Mouse (Mus musculus) kidney, embryonic 15.5 days (tissue): ENCODE results near the gene Astn1. TPM values are rescaled to one million over a fixed set of nuclear protein-coding genes. Genes with fewer than 3 reads are reported as not detected.
A peak's percentile ranks its signal among the peaks of the same experiment; 100 is the strongest.

Source experiments
- ATAC-seq: fragments of 200-750 bp; cut with Nextera tagmentation; replicated peaks from 2 replicates; pipeline ENCODE4 v1.8.0; 2017; ENCODE audit warnings: moderate TSS enrichment; ENCODE audit not compliant: low FRiP score
- H3K27ac ChIP-seq: fragments of 300-500 bp; sonication (generic); 2 replicates; pipeline ENCODE4 v1.5.1; 2015; ENCODE audit warnings: mild to moderate bottlenecking, inconsistent platforms
- H3K27me3 ChIP-seq: fragments of 300-500 bp; sonication (generic); 2 replicates; pipeline ENCODE4 v1.6.1; 2015; ENCODE audit warnings: inconsistent platforms
- H3K36me3 ChIP-seq: fragments of 300-500 bp; sonication (generic); 2 replicates; pipeline ENCODE4 v1.6.1; 2015; ENCODE audit warnings: inconsistent platforms
- H3K4me1 ChIP-seq: fragments of 300-500 bp; sonication (generic); 2 replicates; pipeline ENCODE4 v1.6.1; 2015; ENCODE audit warnings: inconsistent platforms
- H3K4me2 ChIP-seq: fragments of 300-500 bp; sonication (generic); 2 replicates; pipeline ENCODE4 v1.6.1; 2015; ENCODE audit warnings: moderate library complexity, mild to moderate bottlenecking, inconsistent platforms
- H3K4me3 ChIP-seq: fragments of 300-500 bp; sonication (generic); replicated peaks from 2 replicates; pipeline ENCODE4 v1.5.1; 2015; ENCODE audit warnings: mild to moderate bottlenecking, inconsistent platforms
- H3K9ac ChIP-seq: fragments of 300-500 bp; sonication (generic); 2 replicates; pipeline ENCODE4 v1.6.1; 2015; ENCODE audit warnings: mild to moderate bottlenecking, inconsistent platforms
- H3K9me3 ChIP-seq: fragments of 300-500 bp; sonication (generic); replicated peaks from 2 replicates; pipeline ENCODE4 v1.6.1; 2016; ENCODE audit warnings: inconsistent platforms
- WGBS: fragments of 180-500 bp; shearing (Covaris S2); methylation state at CpG from one replicate; pipeline ENCODE4 v1.1.7; 2015; ENCODE audit warnings: mixed read lengths; 5-methylcytosine and 5-hydroxymethylcytosine counted together
- polyA plus RNA-seq: library from polyadenylated mRNA; unstranded; fragments of >200 nt; fragmentation: Nextera tagmentation; extraction: Ambion mirVana; gene quantifications from 2 replicates; pipeline ENCODE4 v1.2.1, GENCODE M21; 2015

Gene Astn1
- polyA plus RNA-seq, 1 experiment from 2014 or later, result 0.93 TPM

- Histone ChIP-seq H3K27ac (no peak overlapping the region), H3K36me3 (no peaks in the 10 kb centered on the region), H3K9me3 (no peaks in the 10 kb centered on the region), H3K9ac (no peak overlapping the region), H3K4me1 (no peaks in the 10 kb centered on the region), H3K27me3 (no peaks in the 10 kb centered on the region), H3K4me3 (no peak overlapping the region), H3K4me2 (no peak overlapping the region)
- 54% methylated on average over 3 of the region's 3 CpGs for WGBS
- no peak for ATAC-seq
Observed at GRCm38 (mm10) chr1:158547592-158548211, 185.6 kb downstream of the Astn1 start.

- no peak overlapping the region for H3K4me2 ChIP-seq
- H3K9ac ChIP-seq, result no peak overlapping the region
- no peaks in the 10 kb centered on the region for H3K4me1 ChIP-seq
- no peaks in the 10 kb centered on the region for H3K36me3 ChIP-seq
- WGBS, result 88% methylated on average over 8 of the region's 8 CpGs
- no peak for ATAC-seq
- H3K4me3 ChIP-seq, result no peak overlapping the region
- no peak overlapping the region for H3K27ac ChIP-seq
- H3K27me3 ChIP-seq, result no peaks in the 10 kb centered on the region
- H3K9me3 ChIP-seq, result no peaks in the 10 kb centered on the region
Observed at GRCm38 (mm10) chr1:158548319-158548718, 186.2 kb downstream of the Astn1 start.

DNA sequence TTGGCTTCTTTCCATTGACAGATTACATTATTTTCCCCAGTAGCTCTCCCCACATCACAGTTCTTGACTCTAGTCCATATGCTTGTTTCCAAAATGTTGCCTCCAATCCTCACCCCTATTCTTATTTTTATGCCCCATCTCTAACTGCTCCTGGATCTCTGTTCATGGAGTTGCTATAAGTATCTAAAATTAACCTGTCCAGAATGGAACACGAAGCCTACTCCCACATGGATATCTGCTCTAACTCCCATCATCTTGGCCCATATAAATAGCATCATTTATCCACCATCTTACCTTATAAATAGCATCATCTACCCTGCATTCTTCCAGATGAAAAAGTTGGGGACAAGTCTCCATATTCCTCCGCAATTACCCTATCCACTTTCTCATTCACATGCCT is 187.5 kb downstream of the Astn1 start:
- H3K4me3 ChIP-seq, result no peak overlapping the region
- no peak for ATAC-seq
- no peak overlapping the region for H3K4me2 ChIP-seq
- H3K27me3 ChIP-seq, result no peaks in the 10 kb centered on the region
- no peaks in the 10 kb centered on the region for H3K9me3 ChIP-seq
- WGBS, result 94% methylated on average over 2 of the region's 2 CpGs
- no peaks in the 10 kb centered on the region for H3K36me3 ChIP-seq
- H3K27ac ChIP-seq, result no peak overlapping the region
- peaks cover 2% of the 10 kb centered on the region; the same call in 1 of the 2 replicates for H3K4me1 ChIP-seq
- H3K9ac ChIP-seq, result no peak overlapping the region

GRCm38 (mm10) chr1:158551951-158552350 is 189.9 kb downstream of the Astn1 start:
- Histone ChIP-seq H3K9ac (no peak overlapping the region), H3K9me3 (no peaks in the 10 kb centered on the region), H3K4me3 (no peak overlapping the region), H3K4me2 (no peak overlapping the region), H3K27ac (no peak overlapping the region), H3K4me1 (peaks cover 2% of the 10 kb centered on the region; the same call in 1 of the 2 replicates), H3K36me3 (no peaks in the 10 kb centered on the region), H3K27me3 (no peaks in the 10 kb centered on the region)
- no peak for ATAC-seq
- WGBS, result 57% methylated on average over 6 of the region's 6 CpGs

GRCm38 (mm10) chr1:158553341-158553740 is 191.3 kb downstream of the Astn1 start:
- WGBS, result 88% methylated on average over 6 of the region's 6 CpGs
- Histone ChIP-seq H3K9me3 (no peaks in the 10 kb centered on the region), H3K4me1 (peaks cover 2% of the 10 kb centered on the region; the same call in 1 of the 2 replicates)

GRCm38 (mm10) chr1:158554020-158554505 is 192.0 kb downstream of the Astn1 start:
- no peak overlapping the region for H3K27ac ChIP-seq
- H3K9ac ChIP-seq, result no peak overlapping the region
- no peaks in the 10 kb centered on the region for H3K9me3 ChIP-seq
- ATAC-seq, result peak; percentile 64; the same call in 1 of the 2 replicates
- no peaks in the 10 kb centered on the region for H3K36me3 ChIP-seq
- no peaks in the 10 kb centered on the region for H3K27me3 ChIP-seq
- H3K4me3 ChIP-seq, result no peak overlapping the region
- peaks cover 2% of the 10 kb centered on the region; the same call in 1 of the 2 replicates for H3K4me1 ChIP-seq
- H3K4me2 ChIP-seq, result no peak overlapping the region
- 22% methylated on average over 6 of the region's 6 CpGs for whole genome bisulfite sequencing

More at GRCm38 (mm10) chr1:158553341-158553740, 191.3 kb downstream of the Astn1 start:
- Histone ChIP-seq H3K4me2 (no peak overlapping the region), H3K27ac (no peak overlapping the region), H3K9ac (no peak overlapping the region), H3K27me3 (no peaks in the 10 kb centered on the region), H3K4me3 (no peak overlapping the region), H3K36me3 (no peaks in the 10 kb centered on the region)
- ATAC-seq, result no peak

- 96% methylated on average over 5 of the region's 5 CpGs for WGBS
Observed at GRCm38 (mm10) chr1:158573168-158573567, 211.1 kb downstream of the Astn1 start.

DNA sequence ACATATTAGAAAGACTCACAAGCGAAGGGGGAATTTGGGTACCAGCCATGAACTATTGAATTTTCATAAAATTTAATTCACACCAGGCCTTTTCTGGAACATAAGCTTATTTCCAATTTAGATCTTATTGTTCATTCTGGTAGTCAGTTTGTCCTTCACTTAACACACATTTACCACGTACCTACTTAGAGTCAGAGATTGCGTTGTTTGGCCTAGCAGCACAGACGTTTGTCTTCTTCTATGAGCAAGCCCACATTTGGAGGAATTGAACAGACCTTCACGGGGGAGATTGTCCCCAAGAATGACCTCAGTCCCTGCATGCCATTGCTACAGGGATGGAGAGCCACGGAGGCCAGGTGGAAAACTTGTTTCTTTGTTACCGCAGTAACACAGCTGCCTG is 211.5 kb downstream of the Astn1 start:
- Histone ChIP-seq H3K4me3 (no peak overlapping the region), H3K9ac (no peak overlapping the region), H3K36me3 (no peaks in the 10 kb centered on the region), H3K4me1 (no peaks in the 10 kb centered on the region), H3K27ac (no peak overlapping the region), H3K4me2 (no peak overlapping the region), H3K9me3 (no peaks in the 10 kb centered on the region), H3K27me3 (no peaks in the 10 kb centered on the region)
- ATAC-seq, result no peak
- 84% methylated on average over 7 of the region's 7 CpGs for WGBS

More at GRCm38 (mm10) chr1:158573168-158573567, 211.1 kb downstream of the Astn1 start:
- no peaks in the 10 kb centered on the region for H3K27me3 ChIP-seq
- H3K9me3 ChIP-seq, result no peaks in the 10 kb centered on the region
- H3K9ac ChIP-seq, result no peak overlapping the region
- H3K4me2 ChIP-seq, result no peak overlapping the region
- no peaks in the 10 kb centered on the region for H3K36me3 ChIP-seq
- no peak overlapping the region for H3K27ac ChIP-seq
- ATAC-seq, result no peak
- no peak overlapping the region for H3K4me3 ChIP-seq
- H3K4me1 ChIP-seq, result no peaks in the 10 kb centered on the region

- Histone ChIP-seq H3K4me2 (no peak overlapping the region), H3K4me3 (no peak overlapping the region), H3K4me1 (no peaks in the 10 kb centered on the region), H3K27ac (no peak overlapping the region), H3K36me3 (no peaks in the 10 kb centered on the region), H3K27me3 (no peaks in the 10 kb centered on the region), H3K9me3 (no peaks in the 10 kb centered on the region), H3K9ac (no peak overlapping the region)
- ATAC-seq, result no peak
- WGBS, result 54% methylated on average over 1 of the region's 1 CpGs
Observed at GRCm38 (mm10) chr1:158575997-158576396, 213.9 kb downstream of the Astn1 start.

DNA sequence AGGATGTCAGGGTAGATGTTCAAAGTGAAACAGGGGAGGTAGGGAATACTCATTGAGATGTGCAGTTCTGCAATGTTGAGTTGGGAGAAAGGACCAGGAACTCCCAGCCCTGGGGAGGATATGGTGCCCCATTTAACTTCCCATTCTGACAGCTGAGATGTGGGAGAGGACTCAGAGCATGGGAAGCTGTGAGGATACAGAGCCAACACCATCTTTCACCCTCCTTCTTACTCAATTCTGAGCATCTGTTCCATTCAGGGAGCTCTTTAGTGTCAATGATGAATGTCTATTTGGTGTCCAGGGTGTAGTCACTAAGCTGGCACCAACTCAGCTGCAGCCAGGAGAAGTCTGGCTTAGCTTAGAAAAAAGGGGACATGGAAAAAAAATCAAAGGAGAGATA is 219.7 kb downstream of the Astn1 start:
- ATAC-seq, result no peak
- Histone ChIP-seq H3K27ac (no peak overlapping the region), H3K4me2 (no peak overlapping the region), H3K36me3 (no peaks in the 10 kb centered on the region), H3K9me3 (no peaks in the 10 kb centered on the region), H3K27me3 (no peaks in the 10 kb centered on the region), H3K4me3 (no peak overlapping the region), H3K4me1 (no peaks in the 10 kb centered on the region), H3K9ac (no peak overlapping the region)

DNA sequence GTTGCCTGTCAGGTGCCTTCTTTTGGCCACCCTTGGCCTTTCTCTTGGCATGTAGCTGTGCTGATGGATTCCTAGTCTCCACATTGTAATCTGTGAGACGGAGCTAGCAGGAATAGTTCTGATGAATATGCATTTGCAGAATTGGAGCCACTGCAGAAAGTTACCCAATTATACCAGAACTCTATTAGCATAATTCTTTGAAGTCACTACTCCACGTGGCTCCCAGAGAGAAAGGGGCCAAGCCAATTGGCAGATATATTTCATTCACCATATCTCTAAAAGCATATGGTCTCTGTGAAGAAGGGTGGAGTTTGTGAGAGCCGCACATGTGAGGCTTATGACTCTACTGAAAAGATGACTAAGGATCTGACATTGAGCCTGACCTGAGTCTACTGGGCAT is 226.8 kb downstream of the Astn1 start:
- Histone ChIP-seq H3K27ac (no peak overlapping the region), H3K4me2 (no peak overlapping the region), H3K9ac (no peak overlapping the region), H3K27me3 (no peaks in the 10 kb centered on the region), H3K4me3 (no peak overlapping the region), H3K36me3 (no peaks in the 10 kb centered on the region), H3K9me3 (no peaks in the 10 kb centered on the region), H3K4me1 (no peaks in the 10 kb centered on the region)
- 87% methylated on average over 3 of the region's 3 CpGs for WGBS
- ATAC-seq, result no peak

GRCm38 (mm10) chr1:158596726-158597448 is 234.8 kb downstream of the Astn1 start:
- 32% methylated on average over 16 of the region's 16 CpGs for WGBS
- H3K4me1 ChIP-seq, result 0 out of 2 replicates have a peak, but pooled peaks cover 2% of the 10 kb centered on the region
- ATAC-seq, result peak; percentile 79; the same call in 1 of the 2 replicates
- no peaks in the 10 kb centered on the region for H3K36me3 ChIP-seq
- H3K9ac ChIP-seq, result no peak overlapping the region
- 0 out of 2 replicates have a peak overlapping the region, but pooled peaks have one; percentile 4 for H3K4me2 ChIP-seq
- H3K27me3 ChIP-seq, result no peaks in the 10 kb centered on the region
- no peak overlapping the region for H3K4me3 ChIP-seq
- no peak overlapping the region for H3K27ac ChIP-seq
- no peaks in the 10 kb centered on the region for H3K9me3 ChIP-seq
